Mouse (Mus musculus): Measurements from ENCODE around the gene Izumo4. TPM values are rescaled to one million over a fixed set of nuclear protein-coding genes. Genes with fewer than 3 reads are reported as not detected.

Izumo4 gene
- total and polyA plus RNA-seq, 3 experiments, result 2.7 to 9.6 (median 5.9) TPM

DNA sequence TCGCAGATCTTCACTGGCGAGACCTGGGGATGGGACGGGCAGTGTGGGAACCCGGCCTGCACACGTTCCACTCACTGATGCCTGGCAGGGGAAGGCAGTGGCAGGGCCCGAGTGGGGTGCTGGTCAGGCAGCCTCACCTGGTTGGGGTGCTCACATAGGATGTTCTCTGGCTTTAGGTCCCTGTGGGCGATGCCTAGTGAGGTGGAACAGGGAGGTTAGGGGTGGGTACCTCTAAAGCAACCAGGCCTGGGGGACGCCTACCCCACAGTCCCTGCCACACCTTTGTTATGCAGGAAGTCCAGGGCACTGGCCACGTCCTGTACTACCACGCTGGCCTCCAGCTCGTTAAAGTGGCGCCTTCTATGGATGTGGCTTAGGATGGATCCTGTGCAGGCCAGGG is 33.0 kb upstream of the Izumo4 start:
- Histone ChIP-seq H3K79me2 (replicated peaks; ENCODE audit: control insufficient read depth, extremely low read depth, insufficient read depth, poor library complexity, severe bottlenecking) (peaks cover 20% of the 10 kb centered on the region), H3K36me3 (replicated peaks in 1 of 2; ENCODE audit: control insufficient read depth in 1 of 2, insufficient read depth in 1 of 2, low read length in 1 of 2) (peaks cover 75 to 89% of the 10 kb centered on the region in 2 experiments), H3K27me3 (replicated peaks) (no peaks in the 10 kb centered on the region), H3K27ac (ENCODE audit: insufficient read depth, low read depth) (no peak overlapping the region), H3K4me1 (ENCODE audit: control insufficient read depth in 1 of 2, insufficient read depth in 2 of 2) (peaks cover 15 to 85% of the 10 kb centered on the region in 2 experiments), H3K4me3 (replicated peaks in 1 of 3; ENCODE audit: low read depth in 2 of 3, low read length in 2 of 3, poor library complexity in 1 of 3) (no peak overlapping the region), H3K9ac (ENCODE audit: insufficient read depth, low read depth) (no peak overlapping the region), H3K9me3 (replicated peaks; ENCODE audit: low read length) (no peaks in the 10 kb centered on the region), H3K4me2 (ENCODE audit: insufficient read depth, low read depth, poor library complexity, severe bottlenecking) (no peak overlapping the region)
- TF ChIP-seq RAD21 (IDR thresholded peaks at IDR 0.05; ENCODE audit: low read depth, low read length) (no peak), MAZ (IDR thresholded peaks at IDR 0.05; ENCODE audit: low read depth, low read length) (no peak), TCF12 (IDR thresholded peaks at IDR 0.05; ENCODE audit: low read depth, low read length) (no peak), ZKSCAN1 (IDR thresholded peaks at IDR 0.05; ENCODE audit: borderline replicate concordance, low read depth, low read length) (no peak), ZC3H11A (IDR thresholded peaks at IDR 0.05; ENCODE audit: low read depth, low read length) (no peak), CHD1 (IDR thresholded peaks at IDR 0.05; ENCODE audit: low read depth, low read length) (no peak), ZMIZ1 (IDR thresholded peaks at IDR 0.05; ENCODE audit: low read depth, low read length) (no peak), CHD2 (IDR thresholded peaks at IDR 0.05; ENCODE audit: low read length) (no peak), MXI1 (IDR thresholded peaks at IDR 0.05; ENCODE audit: low read depth, low read length) (no peak), HCFC1 (IDR thresholded peaks at IDR 0.05; ENCODE audit: low read depth, low read length) (no peak), SIN3A (IDR thresholded peaks at IDR 0.05; ENCODE audit: low read length) (no peak), USF2 (conservative IDR thresholded peaks at IDR 0.05; ENCODE audit: low read depth, low read length) (no peak), MAX (IDR thresholded peaks at IDR 0.05; ENCODE audit: low read length) (no peak), IRF4 (IDR thresholded peaks at IDR 0.05; ENCODE audit: low read depth, low read length) (no peak), BHLHE40 (IDR thresholded peaks at IDR 0.05; ENCODE audit: low read depth, low read length) (no peak), USF1 (IDR thresholded peaks at IDR 0.05; ENCODE audit: low read depth, low read length) (no peak), GABPA (IDR thresholded peaks at IDR 0.05; ENCODE audit: insufficient replicate concordance, low read depth, low read length) (no peak), ELF1 (IDR thresholded peaks at IDR 0.05; ENCODE audit: low read depth, low read length) (no peak), SMC3 (IDR thresholded peaks at IDR 0.05; ENCODE audit: low read depth, low read length) (no peak), NELFE (IDR thresholded peaks at IDR 0.05; ENCODE audit: low read depth, low read length) (no peak)
- DNase-seq (ENCODE audit: extremely low read depth), result no peak
- in situ Hi-C loops (cut with MboI; ENCODE audit: low pct_ligation_motif_present, low pct_unique_long_range_greater_than_20kb, low sequenced_read_pairs) (no loop called here), dilution Hi-C loops (cut with MboI; ENCODE audit: extremely low pct_ligation_motif_present, extremely low pct_unique_long_range_greater_than_20kb, low sequenced_read_pairs) (no loop called here)

DNA sequence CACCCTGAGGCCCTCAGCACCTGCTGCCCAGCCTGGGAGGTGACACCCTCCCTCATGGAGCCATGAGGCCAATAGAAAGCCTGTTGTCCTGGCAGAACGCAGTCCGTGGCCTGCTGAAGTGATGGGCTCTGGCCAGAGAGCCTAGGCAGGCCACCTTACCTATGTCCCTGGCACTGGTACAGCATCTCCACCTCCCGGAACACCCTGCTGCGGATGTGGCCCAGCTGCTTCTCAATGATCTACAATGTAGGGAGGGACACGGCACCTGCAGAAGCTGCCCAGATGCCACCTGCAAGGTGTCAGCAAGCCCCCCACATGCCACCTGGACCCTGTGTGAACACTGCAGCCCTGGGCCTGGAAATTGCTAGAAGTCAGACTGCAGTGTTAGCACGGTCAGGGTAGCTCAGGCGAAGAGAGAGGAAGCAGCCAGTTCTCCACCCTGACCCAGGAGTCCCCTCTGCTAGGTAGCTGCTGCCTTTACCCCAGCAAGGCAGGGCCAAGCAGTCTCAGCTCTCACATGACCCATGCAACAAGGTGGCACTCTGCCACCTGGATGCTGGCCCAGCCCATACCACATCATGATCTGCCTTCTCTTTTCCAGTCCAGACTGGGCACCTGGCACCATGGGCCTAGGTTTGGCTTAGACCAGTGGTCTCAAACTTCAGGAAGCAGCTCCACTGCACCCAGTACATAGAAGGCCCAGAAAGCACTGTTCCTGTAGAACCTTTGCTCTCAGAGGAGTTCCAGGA is 32.1 kb upstream of the Izumo4 start:
- peaks cover 29% of the 10 kb centered on the region for H3K79me2 ChIP-seq (replicated peaks; ENCODE audit: control insufficient read depth, extremely low read depth, insufficient read depth, poor library complexity, severe bottlenecking)
- H3K9me3 ChIP-seq (replicated peaks; ENCODE audit: low read length), result no peaks in the 10 kb centered on the region
- in situ Hi-C loops (cut with MboI; ENCODE audit: low pct_ligation_motif_present, low pct_unique_long_range_greater_than_20kb, low sequenced_read_pairs) (no loop called here), dilution Hi-C loops (cut with MboI; ENCODE audit: extremely low pct_ligation_motif_present, extremely low pct_unique_long_range_greater_than_20kb, low sequenced_read_pairs) (no loop called here)
- H3K4me1 ChIP-seq (ENCODE audit: control insufficient read depth in 1 of 2, insufficient read depth in 2 of 2), result peaks cover 15 to 85% of the 10 kb centered on the region in 2 experiments
- no peak overlapping the region for H3K4me3 ChIP-seq (replicated peaks in 1 of 3; ENCODE audit: low read depth in 2 of 3, low read length in 2 of 3, poor library complexity in 1 of 3)
- TF ChIP-seq MXI1 (IDR thresholded peaks at IDR 0.05; ENCODE audit: low read depth, low read length) (no peak), TBP (conservative IDR thresholded peaks at IDR 0.05; ENCODE audit: low read depth, low read length) (no peak), POLR2A (IDR thresholded peaks at IDR 0.05; ENCODE audit: low read depth, low read length) (no peak), NELFE (IDR thresholded peaks at IDR 0.05; ENCODE audit: low read depth, low read length) (no peak), NRF1 (IDR thresholded peaks at IDR 0.05; ENCODE audit: low read depth, low read length) (no peak), ETS1 (conservative IDR thresholded peaks at IDR 0.05; ENCODE audit: low read depth, low read length) (no peak), CTCF (conservative IDR thresholded peaks at IDR 0.05 in 1 of 2, IDR thresholded peaks at IDR 0.05 in 1 of 2; ENCODE audit: low read depth in 2 of 2, low read length in 2 of 2) (no peak)
- no peak for DNase-seq (ENCODE audit: extremely low read depth)
- H3K9ac ChIP-seq (ENCODE audit: insufficient read depth, low read depth), result no peak overlapping the region
- no peak overlapping the region for H3K4me2 ChIP-seq (ENCODE audit: insufficient read depth, low read depth, poor library complexity, severe bottlenecking)
- no peak overlapping the region for H3K27ac ChIP-seq (ENCODE audit: insufficient read depth, low read depth)
- H3K36me3 ChIP-seq (replicated peaks in 1 of 2; ENCODE audit: control insufficient read depth in 1 of 2, insufficient read depth in 1 of 2, low read length in 1 of 2), result peaks cover 76 to 97% of the 10 kb centered on the region in 2 experiments
- H3K27me3 ChIP-seq (replicated peaks), result no peaks in the 10 kb centered on the region

Data from CH12.LX (cell line).